Mouse (Mus musculus) thymus, postnatal 14 days (tissue): ENCODE measurements around the gene Atp5g3.
"Not testable (repeated sequence)": the region's sequence is repeated elsewhere in the genome, so short reads cannot be mapped to it uniquely, and the experiment has no call there.

ENCODE experiments used
- DNase-seq: peaks from one replicate; pipeline ENCODE4 v3.0.0; 2021

The Atp5g3 gene

DNA sequence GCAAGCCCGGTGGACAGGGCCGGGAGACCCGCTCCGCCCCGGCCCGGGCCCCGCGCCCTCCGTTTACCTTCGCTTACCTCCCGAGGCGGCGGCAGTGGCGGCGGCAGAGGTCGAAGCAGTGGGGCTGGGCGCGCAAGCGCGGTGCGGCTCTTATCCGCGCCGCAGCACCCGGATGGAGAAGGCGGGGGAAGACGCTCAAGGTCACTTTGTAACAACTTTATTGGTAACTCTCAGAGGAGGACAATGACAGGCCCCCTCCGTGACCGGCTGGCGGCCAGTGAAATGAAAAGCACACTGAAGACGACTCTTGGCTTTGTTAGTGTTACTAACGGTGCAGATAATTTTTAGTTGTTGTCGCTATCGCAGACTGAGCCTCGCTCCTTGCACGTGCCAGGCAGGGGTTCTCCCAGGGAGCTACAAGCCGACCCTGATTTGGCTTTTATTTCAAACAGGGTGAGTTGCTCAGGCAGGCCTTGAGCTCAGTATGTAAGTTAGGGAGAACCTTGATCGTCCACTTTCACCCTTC lies at the start of gene Atp5g3:
TSS of gene Atp5g3 (minus strand) at position 152 of the 526 bp plus-strand sequence.
- DNase-seq = peak; percentile 95

GRCm38 (mm10) chr2:73958342-73958741 lies 47.2 kb upstream of the Atp5g3 start:
- no peak for DNase-seq

DNA sequence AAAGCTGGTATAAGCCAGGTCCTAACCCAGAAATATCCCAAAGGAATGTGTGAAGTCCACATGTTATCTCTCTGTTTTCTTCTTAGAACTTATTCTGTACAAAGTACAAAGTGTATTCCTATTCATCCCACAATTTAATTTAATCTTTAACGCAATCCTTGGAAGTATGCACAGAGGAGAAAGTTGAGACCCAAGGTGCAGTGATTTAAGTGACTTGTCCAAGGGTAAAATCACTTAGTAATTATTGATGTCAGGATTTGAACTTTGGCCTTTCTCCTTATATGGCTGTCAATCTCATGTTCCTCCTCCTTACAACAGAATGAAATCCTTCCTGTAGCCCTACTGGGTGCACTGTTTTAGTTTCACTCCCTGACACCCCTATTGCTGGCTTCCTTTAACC lies 42.5 kb upstream of the Atp5g3 start:
- no peak for DNase-seq

DNA sequence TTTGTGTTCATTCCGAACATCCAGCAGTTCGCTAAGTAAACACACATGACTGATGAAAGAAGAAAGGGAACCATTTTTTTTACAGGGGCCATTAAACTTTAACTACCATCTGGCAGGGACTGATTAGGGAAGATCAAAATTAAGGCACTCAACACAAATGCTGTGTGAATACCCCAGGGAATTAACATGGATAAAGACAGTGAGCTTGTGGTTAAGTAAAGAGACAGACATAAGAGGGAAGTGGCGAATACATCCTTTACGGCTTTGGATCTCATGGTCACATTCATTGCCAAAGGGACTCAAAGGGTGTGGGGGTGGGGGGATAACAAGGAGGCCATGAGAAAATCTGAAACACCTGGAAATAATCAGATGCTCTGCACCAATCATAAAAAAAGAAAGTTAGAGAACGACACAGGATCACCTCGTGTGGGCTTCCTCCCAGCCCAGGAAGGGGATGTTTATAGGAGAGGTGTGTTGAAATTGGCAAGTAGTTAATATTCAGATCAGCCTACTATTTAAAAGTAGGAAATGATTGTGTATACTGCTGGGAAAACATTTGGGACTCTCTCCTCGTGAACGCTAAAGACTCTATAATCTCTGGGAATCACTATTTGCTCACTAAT lies 41.6 kb upstream of the Atp5g3 start:
- DNase-seq = no peak

- DNase-seq = no peak
Measured at GRCm38 (mm10) chr2:73947360-73947759, 36.2 kb upstream of the Atp5g3 start.

DNA sequence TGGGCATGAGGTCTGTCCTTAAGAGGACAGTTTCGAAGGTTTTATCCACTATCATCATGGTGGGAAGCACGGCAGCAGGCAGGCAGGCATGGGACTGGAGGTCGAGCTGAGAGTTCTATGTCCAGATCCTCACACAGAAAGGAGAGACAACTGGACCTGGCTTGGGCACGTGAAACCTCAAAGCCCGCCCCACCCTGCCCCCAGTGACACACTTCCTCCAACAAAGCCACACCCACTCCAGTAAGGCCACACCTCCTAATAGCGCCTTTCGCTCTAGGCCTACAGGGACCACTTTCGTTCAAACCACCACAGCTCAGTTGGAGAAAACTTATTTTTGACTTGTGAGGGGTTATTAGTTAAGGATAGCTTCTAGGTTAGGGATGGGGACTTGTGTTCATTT lies 32.6 kb upstream of the Atp5g3 start:
- DNase-seq = no peak

GRCm38 (mm10) chr2:73942844-73943243 lies 31.7 kb upstream of the Atp5g3 start:
- DNase-seq = no peak

- DNase-seq = no peak
Measured at GRCm38 (mm10) chr2:73941281-73941680, 30.2 kb upstream of the Atp5g3 start.

DNA sequence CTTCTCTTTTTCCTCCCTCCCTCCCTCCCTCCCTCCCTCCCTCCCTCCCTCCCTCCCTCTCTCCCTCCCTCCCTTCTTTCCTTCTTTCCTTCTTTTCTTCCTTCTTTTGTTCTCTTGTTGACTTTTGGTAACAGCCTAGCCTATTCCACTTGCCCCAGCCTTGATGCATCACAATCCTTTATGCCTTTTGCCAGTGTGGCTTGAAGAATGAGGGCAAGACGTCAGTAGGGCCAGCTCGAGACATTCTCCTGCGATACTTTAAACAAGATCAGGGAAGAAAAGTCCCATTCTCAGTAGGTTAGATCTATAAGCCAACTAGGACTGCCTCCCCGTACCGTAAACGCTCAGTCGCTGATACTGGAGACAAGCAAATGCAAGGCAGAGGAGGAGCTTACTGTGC lies 29.3 kb upstream of the Atp5g3 start:
- DNase-seq = no peak

DNA sequence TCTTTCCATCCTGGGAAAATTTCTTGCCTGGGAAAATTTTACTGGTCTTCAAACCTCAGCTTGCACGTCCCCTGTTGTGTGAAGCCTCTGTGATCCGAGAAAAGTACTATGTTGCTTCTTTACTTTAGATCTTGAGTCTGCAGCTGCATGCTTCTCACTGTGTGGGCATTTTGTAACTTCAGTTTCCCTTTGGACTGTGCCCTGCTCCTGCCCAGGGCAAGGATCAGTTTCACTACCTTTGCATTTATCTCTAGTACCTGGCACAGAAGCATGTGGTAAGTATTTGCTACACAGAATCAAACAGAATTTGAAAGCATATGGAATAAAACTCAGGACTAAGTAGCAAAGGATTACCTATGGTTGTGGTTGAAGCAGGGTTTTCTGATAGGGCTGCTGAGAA lies 27.8 kb upstream of the Atp5g3 start:
- no peak for DNase-seq

DNA sequence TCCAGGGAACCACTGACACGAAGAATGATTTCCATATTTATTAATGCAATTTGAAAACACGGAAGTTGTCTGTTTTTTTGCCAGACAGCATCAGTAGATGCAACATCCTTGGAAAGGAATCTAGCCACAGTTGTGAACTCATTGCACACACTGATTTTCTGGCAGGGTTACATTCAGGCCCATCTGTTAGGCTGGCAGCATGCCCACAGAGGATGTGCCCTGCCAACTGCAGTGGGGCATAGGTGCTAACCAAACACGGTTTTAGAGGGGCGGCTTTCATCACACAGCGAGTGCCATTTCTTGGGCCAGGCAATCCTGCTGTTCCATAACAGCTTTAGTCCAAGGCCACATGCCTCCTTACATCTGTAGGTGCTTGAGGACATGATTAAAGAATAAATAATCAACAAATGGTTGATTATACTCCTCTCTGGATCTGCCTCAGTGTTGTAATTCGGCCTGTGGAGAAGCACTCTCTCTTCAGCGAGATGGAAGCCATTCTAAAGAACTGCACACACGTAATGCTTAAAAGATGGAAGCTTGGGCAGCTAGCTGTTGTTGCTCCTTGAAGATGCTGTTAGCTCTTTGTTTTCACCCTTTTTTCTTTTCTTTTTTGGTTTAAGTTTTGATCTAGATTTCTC lies 21.7 kb upstream of the Atp5g3 start:
- DNase-seq = no peak

DNA sequence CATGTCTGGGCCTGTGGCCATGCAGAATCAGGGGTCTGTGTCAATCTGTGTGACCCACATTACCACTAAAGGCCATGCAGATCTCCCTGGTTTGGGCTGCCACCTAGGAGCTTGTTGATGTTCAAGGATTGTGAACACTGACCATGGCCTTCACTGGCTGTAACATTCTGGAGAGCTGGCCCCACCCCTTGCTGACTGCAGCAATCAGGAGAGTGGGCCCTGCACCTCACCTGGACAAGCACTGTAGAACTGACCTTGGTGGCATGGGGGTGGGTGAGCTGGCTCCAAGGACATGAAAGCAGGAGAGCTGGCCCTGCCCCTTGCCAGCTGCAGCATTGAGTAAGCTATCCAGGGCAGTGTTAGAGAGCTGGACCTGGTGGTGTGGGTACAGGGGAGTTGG lies 16.6 kb upstream of the Atp5g3 start:
- DNase-seq = no peak

- DNase-seq = no peak
Measured at GRCm38 (mm10) chr2:73925539-73925938, 14.4 kb upstream of the Atp5g3 start.

GRCm38 (mm10) chr2:73925089-73925488 lies 14.0 kb upstream of the Atp5g3 start:
- DNase-seq = peak; percentile 17

- DNase-seq = no peak
Measured at GRCm38 (mm10) chr2:73919642-73920041, 8.5 kb upstream of the Atp5g3 start.

DNA sequence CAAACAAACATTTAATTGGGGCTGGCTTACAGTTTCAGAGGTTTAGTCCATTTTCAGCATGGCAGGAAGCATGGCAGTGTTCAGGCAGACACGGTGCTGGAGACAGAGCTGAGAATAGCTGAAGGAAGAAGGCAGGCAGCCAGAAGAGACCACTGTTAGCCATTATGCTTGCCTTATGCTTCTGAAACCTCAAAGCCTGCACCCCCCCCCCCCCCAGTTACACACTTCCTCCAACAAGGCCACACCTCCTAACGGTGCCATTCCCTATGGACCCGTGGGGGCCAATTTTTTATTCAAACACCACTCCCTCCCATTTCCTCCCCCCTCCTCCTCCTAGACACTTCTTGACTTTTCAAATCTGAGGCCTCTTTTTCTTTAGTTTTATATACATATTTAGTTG lies 1.1 kb upstream of the Atp5g3 start:
- no peak for DNase-seq

- peak; percentile 70 for DNase-seq
Measured at GRCm38 (mm10) chr2:73910571-73911174, 453 bp downstream of the Atp5g3 start.

GRCm38 (mm10) chr2:73909116-73909515 lies 2.0 kb downstream of the Atp5g3 start:
- DNase-seq = no peak

DNA sequence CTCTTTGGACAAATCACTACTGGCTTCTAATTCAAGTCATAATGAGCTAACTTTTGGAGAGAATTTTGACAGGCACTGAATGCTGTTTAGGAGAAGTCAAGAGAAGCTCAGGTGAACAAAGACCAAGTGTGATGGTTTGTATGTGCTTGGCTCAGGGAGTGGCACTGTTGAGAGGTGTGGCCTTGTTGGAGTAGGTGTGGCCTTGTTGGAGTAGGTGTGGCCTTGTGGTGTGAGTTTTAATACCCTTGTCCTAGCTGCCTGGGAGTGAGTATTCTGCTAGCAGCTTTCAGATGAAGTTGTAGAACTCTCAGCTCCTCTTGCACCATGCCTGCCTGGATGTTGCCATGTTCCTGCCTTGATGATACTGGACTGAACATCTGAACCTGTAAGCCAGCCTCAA lies 6.4 kb downstream of the Atp5g3 start:
- DNase-seq = not testable (repeated sequence)

DNA sequence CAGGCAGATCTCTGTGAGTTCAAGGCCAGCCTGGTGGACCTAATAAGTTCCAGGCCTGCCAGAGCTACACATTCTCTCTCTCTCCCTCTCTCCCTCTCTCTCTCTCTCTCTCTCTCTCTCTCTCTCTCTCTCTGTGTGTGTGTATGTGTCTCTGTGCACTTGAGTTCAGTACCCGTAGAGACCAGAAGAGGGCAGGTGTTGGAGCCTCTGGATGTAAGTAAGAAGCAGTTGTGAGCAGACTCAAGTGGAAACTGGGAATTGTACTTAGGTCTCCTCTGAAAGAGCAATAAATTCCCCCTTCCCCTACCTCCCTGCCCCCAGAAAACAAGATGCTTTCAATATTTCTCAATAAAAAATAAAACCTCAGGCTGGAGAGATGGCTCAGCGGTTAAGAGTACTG lies 7.6 kb downstream of the Atp5g3 start:
- no peak for DNase-seq

GRCm38 (mm10) chr2:73902328-73902727 lies 8.8 kb downstream of the Atp5g3 start:
- not testable (repeated sequence) for DNase-seq

DNA sequence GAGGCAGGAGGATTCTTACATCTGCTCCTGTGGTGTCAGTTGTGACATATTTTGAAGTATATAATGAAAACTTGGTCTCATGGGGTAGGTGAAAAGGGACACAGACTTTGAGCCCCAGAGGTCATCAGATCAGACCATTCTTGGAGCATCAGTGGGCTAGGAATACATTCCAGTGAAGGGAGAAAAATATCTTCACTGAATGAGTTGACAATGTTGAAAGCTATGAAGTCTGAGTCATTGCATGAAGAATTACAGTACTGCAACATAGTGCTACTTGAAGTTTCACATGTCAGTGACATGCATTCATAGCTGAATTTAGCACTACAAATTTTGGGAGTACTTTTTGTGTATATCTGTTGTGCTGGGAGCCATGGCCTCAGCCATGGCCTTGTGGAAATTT lies 10.0 kb downstream of the Atp5g3 start:
- DNase-seq = no peak

- DNase-seq = no peak
Measured at GRCm38 (mm10) chr2:73900364-73900763, 10.8 kb downstream of the Atp5g3 start.

- not testable (repeated sequence) for DNase-seq
Measured at GRCm38 (mm10) chr2:73896919-73897318, 14.2 kb downstream of the Atp5g3 start.
